Mouse (Mus musculus): ENCODE measurements around the gene Pecam1. TPM values are rescaled to one million over a fixed set of nuclear protein-coding genes. Genes with fewer than 3 reads are reported as not detected.

The Pecam1 gene
- polyA plus RNA-seq, 1 experiment = 10.7 TPM

GRCm38 (mm10) chr11:106677910-106678591 is 72.4 kb downstream of the Pecam1 start:
- H3K4me1 ChIP-seq (ENCODE audit: control insufficient read depth, insufficient read depth, insufficient read length, low read length) = peaks cover 33% of the 10 kb centered on the region
- no peak overlapping the region for H3K27ac ChIP-seq (ENCODE audit: insufficient read depth, low read depth, low read length)
- 43% methylated on average over 10 of the region's 10 CpGs for WGBS
- H3K36me3 ChIP-seq (ENCODE audit: control insufficient read depth, insufficient read depth, low read length) = no peaks in the 10 kb centered on the region
- no peak for TF ChIP-seq POLR2A (IDR thresholded peaks at IDR 0.05; ENCODE audit: low read depth, low read length)
- TF ChIP-seq CTCF (IDR thresholded peaks at IDR 0.05; ENCODE audit: extremely low read depth, insufficient read length, insufficient replicate concordance, low read depth, low read length) = no peak
- no peaks in the 10 kb centered on the region for H3K27me3 ChIP-seq (ENCODE audit: control insufficient read depth, insufficient read depth, low read length)
- H3K4me3 ChIP-seq (ENCODE audit: low read depth, low read length) = no peak overlapping the region

DNA sequence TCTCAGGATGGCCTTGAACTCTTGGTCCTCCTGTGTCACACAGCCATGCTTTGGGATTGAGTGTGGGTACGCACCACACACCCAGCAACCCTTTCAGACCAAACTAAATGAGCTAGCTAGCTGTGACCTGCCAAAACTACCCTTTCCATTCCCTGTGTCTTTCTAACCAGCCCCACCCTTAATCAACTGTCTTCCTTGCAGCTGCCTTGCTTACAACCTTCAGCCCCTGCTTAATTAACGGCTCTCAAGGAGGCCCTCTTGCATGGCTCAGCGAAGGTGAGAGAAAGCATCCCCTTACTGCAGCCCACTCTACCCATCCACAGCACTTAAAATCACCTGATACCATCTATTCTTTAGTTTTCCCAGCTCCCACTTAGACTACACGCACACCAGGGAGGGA is 73.1 kb downstream of the Pecam1 start:
- TF ChIP-seq CTCF (IDR thresholded peaks at IDR 0.05; ENCODE audit: extremely low read depth, insufficient read length, insufficient replicate concordance, low read depth, low read length) (no peak), POLR2A (IDR thresholded peaks at IDR 0.05; ENCODE audit: low read depth, low read length) (no peak)
- Histone ChIP-seq H3K4me3 (ENCODE audit: low read depth, low read length) (no peak overlapping the region), H3K36me3 (ENCODE audit: control insufficient read depth, insufficient read depth, low read length) (no peaks in the 10 kb centered on the region), H3K27me3 (ENCODE audit: control insufficient read depth, insufficient read depth, low read length) (no peaks in the 10 kb centered on the region), H3K4me1 (ENCODE audit: control insufficient read depth, insufficient read depth, insufficient read length, low read length) (peaks cover 33% of the 10 kb centered on the region), H3K27ac (ENCODE audit: insufficient read depth, low read depth, low read length) (no peak overlapping the region)
- WGBS = 76% methylated on average over 4 of the region's 4 CpGs

DNA sequence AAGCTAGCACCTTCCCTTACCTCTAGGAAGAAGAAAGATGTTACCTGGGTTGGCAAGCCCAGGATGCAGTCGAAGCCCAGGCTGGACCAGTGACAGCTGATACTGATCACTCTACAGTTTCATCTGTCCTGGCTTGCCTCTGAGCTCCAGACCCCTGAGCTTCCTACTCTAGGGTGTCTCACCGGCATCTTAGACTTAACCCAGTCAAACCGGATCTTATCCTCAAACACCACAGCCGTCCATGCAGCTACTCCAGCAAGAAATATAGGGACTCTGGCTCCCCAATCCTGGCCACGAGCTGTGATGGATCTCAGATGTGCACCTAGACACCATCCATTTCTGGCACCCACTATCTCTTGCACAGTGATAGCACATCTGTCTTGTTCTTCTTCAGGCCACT is 74.6 kb downstream of the Pecam1 start:
- H3K36me3 ChIP-seq (ENCODE audit: control insufficient read depth, insufficient read depth, low read length) = no peaks in the 10 kb centered on the region
- H3K4me3 ChIP-seq (ENCODE audit: low read depth, low read length) = no peak overlapping the region
- WGBS = 87% methylated on average over 5 of the region's 5 CpGs
- no peak for TF ChIP-seq POLR2A (IDR thresholded peaks at IDR 0.05; ENCODE audit: low read depth, low read length)
- no peak for TF ChIP-seq CTCF (IDR thresholded peaks at IDR 0.05; ENCODE audit: extremely low read depth, insufficient read length, insufficient replicate concordance, low read depth, low read length)
- peak overlapping the region; percentile 67 for H3K27ac ChIP-seq (ENCODE audit: insufficient read depth, low read depth, low read length)
- H3K4me1 ChIP-seq (ENCODE audit: control insufficient read depth, insufficient read depth, insufficient read length, low read length) = peaks cover 31% of the 10 kb centered on the region
- H3K27me3 ChIP-seq (ENCODE audit: control insufficient read depth, insufficient read depth, low read length) = no peaks in the 10 kb centered on the region

- TF ChIP-seq POLR2A (IDR thresholded peaks at IDR 0.05; ENCODE audit: low read depth, low read length) (no peak), CTCF (IDR thresholded peaks at IDR 0.05; ENCODE audit: extremely low read depth, insufficient read length, insufficient replicate concordance, low read depth, low read length) (no peak)
- peaks cover 31% of the 10 kb centered on the region for H3K4me1 ChIP-seq (ENCODE audit: control insufficient read depth, insufficient read depth, insufficient read length, low read length)
- H3K27me3 ChIP-seq (ENCODE audit: control insufficient read depth, insufficient read depth, low read length) = no peaks in the 10 kb centered on the region
- H3K27ac ChIP-seq (ENCODE audit: insufficient read depth, low read depth, low read length) = peak overlapping the region; percentile 67
- no peaks in the 10 kb centered on the region for H3K36me3 ChIP-seq (ENCODE audit: control insufficient read depth, insufficient read depth, low read length)
- peak overlapping the region; percentile 32; the same call in 1 of the 2 replicates for H3K4me3 ChIP-seq (ENCODE audit: low read depth, low read length)
- 39% methylated on average over 10 of the region's 10 CpGs for WGBS
Observed at GRCm38 (mm10) chr11:106675201-106675726, 75.2 kb downstream of the Pecam1 start.

- H3K27me3 ChIP-seq (ENCODE audit: control insufficient read depth, insufficient read depth, low read length) = no peaks in the 10 kb centered on the region
- 1% methylated on average over 9 of the region's 9 CpGs for WGBS
- peaks cover 31% of the 10 kb centered on the region for H3K4me1 ChIP-seq (ENCODE audit: control insufficient read depth, insufficient read depth, insufficient read length, low read length)
- H3K4me3 ChIP-seq (ENCODE audit: low read depth, low read length) = peak overlapping the region; percentile 32
- no peak for TF ChIP-seq CTCF (IDR thresholded peaks at IDR 0.05; ENCODE audit: extremely low read depth, insufficient read length, insufficient replicate concordance, low read depth, low read length)
- TF ChIP-seq POLR2A (IDR thresholded peaks at IDR 0.05; ENCODE audit: low read depth, low read length) = peak; percentile 25; the same call in 1 of the 2 replicates
- no peaks in the 10 kb centered on the region for H3K36me3 ChIP-seq (ENCODE audit: control insufficient read depth, insufficient read depth, low read length)
- H3K27ac ChIP-seq (ENCODE audit: insufficient read depth, low read depth, low read length) = peak overlapping the region; percentile 67
Observed at GRCm38 (mm10) chr11:106674612-106675153, 75.7 kb downstream of the Pecam1 start.

GRCm38 (mm10) chr11:106673727-106674611 is 76.5 kb downstream of the Pecam1 start:
- Histone ChIP-seq H3K4me1 (ENCODE audit: control insufficient read depth, insufficient read depth, insufficient read length, low read length) (peaks cover 36% of the 10 kb centered on the region), H3K27me3 (ENCODE audit: control insufficient read depth, insufficient read depth, low read length) (no peaks in the 10 kb centered on the region), H3K36me3 (ENCODE audit: control insufficient read depth, insufficient read depth, low read length) (no peaks in the 10 kb centered on the region), H3K27ac (ENCODE audit: insufficient read depth, low read depth, low read length) (peak overlapping the region; percentile 57), H3K4me3 (ENCODE audit: low read depth, low read length) (no peak overlapping the region)
- TF ChIP-seq CTCF (IDR thresholded peaks at IDR 0.05; ENCODE audit: extremely low read depth, insufficient read length, insufficient replicate concordance, low read depth, low read length) (no peak), POLR2A (IDR thresholded peaks at IDR 0.05; ENCODE audit: low read depth, low read length) (no peak)
- 54% methylated on average over 8 of the region's 8 CpGs for WGBS

Data from small intestine, adult 2 months (tissue).